Mouse (Mus musculus) lung, adult 2 months (tissue): Measurements from ENCODE around the gene Mtfr2.

Source experiments
- CTCF ChIP-seq: fragments of 200-500 bp; IDR thresholded peaks from 2 replicates; pipeline ENCODE4 v1.5.1; 2011; ENCODE audit warnings: mild to moderate bottlenecking, low read length, control low read depth; ENCODE audit not compliant: insufficient read depth
- POLR2A ChIP-seq: fragments of 200-500 bp; IDR thresholded peaks from 2 replicates; pipeline ENCODE4 v1.6.1; 2011; ENCODE audit warnings: low read depth, mild to moderate bottlenecking, control low read depth, low read length, borderline replicate concordance; ENCODE audit errors: extremely low read depth

GRCm38 (mm10) chr10:20390568-20390967, 43.0 kb downstream of the Mtfr2 start:
- TF ChIP-seq CTCF (no peak), POLR2A (no peak)
